Mouse (Mus musculus) lung, postnatal 0 days (tissue): ENCODE results near the gene Plaur.

Experiments
- CTCF ChIP-seq: IDR thresholded peaks from 2 replicates; pipeline ENCODE4 v1.5.1; 2016; ENCODE audit warnings: antibody characterized with exemption, mild to moderate bottlenecking
- EP300 ChIP-seq: IDR thresholded peaks from 2 replicates; pipeline ENCODE4 v1.6.1; 2016; ENCODE audit warnings: antibody characterized with exemption, mild to moderate bottlenecking, control low read depth

DNA sequence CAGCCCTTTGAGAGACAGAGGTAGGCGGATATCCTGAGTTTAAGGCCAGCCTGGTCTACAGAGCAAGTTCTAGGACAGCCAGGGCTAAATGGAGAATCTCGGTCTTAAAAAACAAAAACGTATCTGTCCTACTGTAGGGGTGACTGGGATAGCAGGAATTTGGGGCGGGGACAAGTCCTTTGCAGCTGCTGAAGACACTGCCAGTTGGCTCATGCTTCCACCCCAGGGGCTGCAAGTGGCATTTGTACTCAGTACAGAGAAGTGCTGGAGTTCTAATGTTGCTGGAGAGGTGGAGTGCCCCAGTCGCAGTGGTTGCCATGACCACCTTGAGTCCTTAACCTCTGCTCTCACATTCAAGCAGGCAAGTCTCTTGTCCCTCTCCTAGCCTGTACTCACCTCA is 60.5 kb downstream of the Plaur start:
- TF ChIP-seq EP300 (no peak), CTCF (no peak)
